Mouse (Mus musculus) forebrain, embryonic 15.5 days (tissue): ENCODE data around the gene Spocd1. TPM values are rescaled to one million over a fixed set of nuclear protein-coding genes. Genes with fewer than 3 reads are reported as not detected.

Experiments used
- ATAC-seq: fragments of 200-750 bp; cut with Nextera tagmentation; replicated peaks from 2 replicates; pipeline ENCODE4 v1.8.0; 2017; ENCODE audit warnings: mild to moderate bottlenecking, moderate TSS enrichment, moderate library complexity
- H3K27ac ChIP-seq: fragments of 300-500 bp; sonication (generic); replicated peaks from 2 replicates; pipeline ENCODE4 v1.5.1; 2015; ENCODE audit warnings: mild to moderate bottlenecking, inconsistent platforms
- H3K27me3 ChIP-seq: fragments of 300-500 bp; sonication (generic); 2 replicates; pipeline ENCODE4 v1.6.1; 2015; ENCODE audit warnings: inconsistent platforms
- H3K36me3 ChIP-seq: fragments of 300-500 bp; sonication (generic); 2 replicates; pipeline ENCODE4 v1.6.1; 2015; ENCODE audit warnings: mild to moderate bottlenecking, inconsistent platforms
- H3K4me1 ChIP-seq: fragments of 300-500 bp; sonication (generic); 2 replicates; pipeline ENCODE4 v1.6.1; 2015; ENCODE audit warnings: inconsistent platforms
- H3K4me2 ChIP-seq: fragments of 300-500 bp; sonication (generic); replicated peaks from 2 replicates; pipeline ENCODE4 v1.6.1; 2015; ENCODE audit warnings: mild to moderate bottlenecking, inconsistent platforms
- H3K4me3 ChIP-seq: fragments of 300-500 bp; sonication (generic); 2 replicates; pipeline ENCODE4 v1.5.1; 2015; ENCODE audit warnings: mild to moderate bottlenecking, inconsistent platforms
- H3K9ac ChIP-seq: fragments of 300-500 bp; sonication (generic); replicated peaks from 2 replicates; pipeline ENCODE4 v1.6.1; 2015; ENCODE audit warnings: mild to moderate bottlenecking, inconsistent platforms
- H3K9me3 ChIP-seq: fragments of 300-500 bp; sonication (generic); 2 replicates; pipeline ENCODE4 v1.6.1; 2016; ENCODE audit warnings: inconsistent platforms
- WGBS: fragments of 180-500 bp; shearing (Covaris S2); methylation state at CpG from one replicate; pipeline ENCODE4 v1.1.7; 2015; ENCODE audit warnings: mixed read lengths; 5-methylcytosine and 5-hydroxymethylcytosine counted together
- polyA plus RNA-seq: library from polyadenylated mRNA; unstranded; fragments of >200 nt; fragmentation: Nextera tagmentation; extraction: Ambion mirVana; gene quantifications from 2 replicates; pipeline ENCODE4 v1.2.1, GENCODE M21; 2015

Spocd1 gene
- polyA plus RNA-seq, 1 experiment from 2014 or later = not detected

DNA sequence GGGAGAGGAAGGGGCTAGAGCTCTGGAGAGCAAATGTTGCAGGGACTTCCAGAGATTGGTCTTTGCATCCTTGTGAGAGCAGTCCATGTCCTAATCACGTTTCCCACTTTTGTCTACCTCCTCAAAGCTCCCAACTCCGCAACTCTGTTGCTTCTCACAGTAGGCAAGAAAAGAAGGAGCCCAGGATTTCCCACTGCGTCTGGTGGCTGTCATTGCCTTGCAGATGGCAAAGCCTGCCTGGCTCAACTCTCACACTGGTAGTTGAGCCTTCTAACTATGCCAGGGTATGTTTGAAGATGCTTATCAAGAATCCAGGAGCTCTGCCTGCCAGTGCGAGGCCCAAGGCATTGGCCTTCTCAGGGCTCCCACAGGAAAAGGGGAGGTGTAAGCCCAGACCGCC, 54.0 kb downstream of the Spocd1 start:
- 19% methylated on average over 5 of the region's 5 CpGs for WGBS
- Histone ChIP-seq H3K27ac (peak overlapping the region; percentile 81), H3K4me3 (no peak overlapping the region), H3K9ac (no peak overlapping the region), H3K4me1 (peaks cover 69% of the 10 kb centered on the region), H3K4me2 (no peak overlapping the region), H3K9me3 (no peaks in the 10 kb centered on the region), H3K27me3 (no peaks in the 10 kb centered on the region), H3K36me3 (no peaks in the 10 kb centered on the region)
- no peak for ATAC-seq

- Histone ChIP-seq H3K36me3 (no peaks in the 10 kb centered on the region), H3K9me3 (no peaks in the 10 kb centered on the region), H3K27me3 (no peaks in the 10 kb centered on the region), H3K4me3 (peak overlapping the region; percentile 88), H3K4me2 (peak overlapping the region; percentile 72), H3K27ac (peak overlapping the region; percentile 81), H3K4me1 (peaks cover 73% of the 10 kb centered on the region), H3K9ac (peak overlapping the region; percentile 93)
- peak; percentile 47 for ATAC-seq
- WGBS = 3% methylated on average over 15 of the region's 15 CpGs
These were observed 54.8 kb downstream of the Spocd1 start for GRCm38 (mm10) chr4:129983764-129984420.

GRCm38 (mm10) chr4:129984421-129985061, 55.5 kb downstream of the Spocd1 start, which contains the start of gene Adgrb2:
Gene Adgrb2 (plus strand): TSS chr4:129984870.
- Histone ChIP-seq H3K27ac (peak within 1 kb of the TSS; percentile 81), H3K4me1 (peaks cover 78% of the 10 kb centered on the region), H3K4me3 (peak within 1 kb of the TSS; percentile 88), H3K9me3 (no peaks in the 10 kb centered on the region), H3K9ac (peak within 1 kb of the TSS; percentile 93), H3K36me3 (no peaks in the 10 kb centered on the region), H3K27me3 (no peaks in the 10 kb centered on the region), H3K4me2 (peak within 1 kb of the TSS; percentile 72)
- WGBS = under 1% methylated on average over 42 of the region's 77 CpGs
- peak; percentile 29; the same call in 1 of the 2 replicates for ATAC-seq

DNA sequence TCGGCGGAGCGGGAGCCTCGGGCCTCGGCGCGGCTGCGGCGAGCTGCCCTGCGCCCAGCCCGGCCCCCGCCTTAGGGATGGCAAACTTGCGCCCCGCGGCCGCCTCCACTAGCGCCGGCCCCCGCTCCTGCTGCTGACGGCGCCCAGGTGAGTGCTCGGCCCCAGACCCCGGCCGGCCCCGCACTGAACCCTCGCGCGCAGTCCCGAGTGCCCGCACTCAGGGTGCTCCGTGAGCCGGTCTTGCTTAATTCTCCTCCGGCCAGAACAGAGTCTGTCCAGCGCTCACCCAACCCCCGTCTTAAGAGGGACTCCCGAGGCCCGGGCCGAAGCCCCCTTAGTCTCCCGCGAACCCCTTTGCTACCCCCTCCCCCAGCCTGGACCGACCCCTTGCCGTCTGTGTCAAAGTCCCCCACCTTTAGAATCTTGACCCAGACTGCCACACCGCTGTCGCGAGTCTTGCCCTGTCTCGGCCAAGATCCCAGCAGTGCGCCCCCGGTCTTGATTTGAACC, 56.2 kb downstream of the Spocd1 start:
- Histone ChIP-seq H3K9ac (peak overlapping the region; percentile 93), H3K4me3 (peak overlapping the region; percentile 88), H3K27me3 (no peaks in the 10 kb centered on the region), H3K4me1 (peaks cover 84% of the 10 kb centered on the region), H3K4me2 (peak overlapping the region; percentile 72), H3K27ac (peak overlapping the region; percentile 81), H3K9me3 (no peaks in the 10 kb centered on the region), H3K36me3 (no peaks in the 10 kb centered on the region)
- no peak for ATAC-seq
- WGBS = under 1% methylated on average over 29 of the region's 48 CpGs

DNA sequence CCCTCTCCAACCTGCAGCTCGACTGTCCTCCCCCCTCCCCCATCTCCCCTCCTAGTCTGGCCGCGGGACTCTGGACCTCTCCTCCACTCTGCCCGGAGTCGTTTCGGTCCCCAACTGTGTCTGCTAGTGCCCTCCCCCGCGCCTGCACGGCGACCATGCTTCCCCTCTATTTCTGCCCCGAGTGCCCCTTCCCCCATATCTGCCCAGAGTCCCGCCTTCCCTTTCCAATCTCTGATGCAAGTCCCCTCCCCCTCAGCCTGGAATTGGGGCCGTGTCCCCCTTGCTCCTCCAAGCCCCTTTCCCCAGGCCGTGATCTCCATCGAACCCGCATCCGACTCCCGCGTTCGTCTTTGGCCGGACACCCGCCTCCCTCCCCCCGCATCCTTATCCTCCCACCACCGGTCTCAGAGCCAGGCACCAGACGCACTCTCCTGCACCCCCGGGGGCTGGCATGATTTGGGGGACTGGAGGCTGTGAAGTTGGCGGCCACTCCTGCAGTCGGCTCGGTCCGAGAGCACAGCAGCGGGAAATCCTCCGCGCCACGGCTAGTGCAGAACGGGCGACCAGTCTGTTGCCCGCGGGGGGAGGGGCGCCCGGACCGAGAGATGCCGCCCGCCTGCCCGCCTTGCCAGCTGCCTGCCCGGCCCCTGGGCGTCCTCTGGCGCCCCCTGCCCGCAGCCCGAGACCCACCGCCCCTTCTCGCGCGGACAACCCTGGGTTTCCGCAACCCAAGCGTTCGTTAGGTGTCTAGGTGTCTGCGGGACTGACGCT, 56.8 kb downstream of the Spocd1 start:
- Histone ChIP-seq H3K9ac (peak overlapping the region; percentile 93), H3K4me2 (peak overlapping the region; percentile 72), H3K9me3 (no peaks in the 10 kb centered on the region), H3K27ac (peak overlapping the region; percentile 81), H3K27me3 (no peaks in the 10 kb centered on the region), H3K4me1 (peaks cover 88% of the 10 kb centered on the region), H3K36me3 (no peaks in the 10 kb centered on the region), H3K4me3 (peak overlapping the region; percentile 88)
- ATAC-seq = peak; percentile 23
- WGBS = under 1% methylated on average over 58 of the region's 58 CpGs

DNA sequence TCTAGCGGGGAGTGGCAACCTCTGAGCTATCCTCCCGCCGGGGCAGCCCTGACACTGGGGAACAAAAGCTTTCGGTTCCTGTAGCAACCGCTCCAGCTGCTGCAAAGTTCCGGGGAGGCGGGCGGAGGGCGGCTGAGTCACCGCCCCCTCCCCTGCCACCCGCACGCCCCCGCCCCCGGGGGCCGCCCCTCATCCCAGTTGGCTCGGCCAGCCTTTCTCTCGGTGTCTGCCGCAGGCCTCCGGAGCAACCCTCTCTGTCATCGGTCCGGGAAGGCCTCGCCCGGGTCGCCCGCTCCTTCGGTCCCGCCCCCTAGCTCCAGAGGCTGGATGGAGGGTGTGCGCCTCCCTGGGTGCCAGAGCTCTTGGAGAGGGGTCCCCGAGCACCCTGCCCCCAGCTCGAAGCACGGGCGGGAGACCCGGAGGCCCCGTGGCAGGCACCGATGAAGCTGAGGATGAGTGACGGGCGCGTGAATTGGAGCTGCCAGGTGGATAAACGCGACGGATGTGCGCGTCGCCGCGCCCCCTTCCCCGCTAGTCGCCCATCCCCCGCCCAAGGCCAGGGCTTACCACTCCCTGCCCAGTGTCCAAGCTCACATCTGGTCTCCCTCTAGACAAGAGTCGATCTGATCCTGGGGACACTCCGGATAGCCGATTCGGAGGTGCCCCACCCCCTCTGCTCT, 58.9 kb downstream of the Spocd1 start:
- H3K4me3 ChIP-seq = peak overlapping the region; percentile 88
- peaks cover 6% of the 10 kb centered on the region for H3K36me3 ChIP-seq
- ATAC-seq = 0 out of 2 replicates have a peak, but pooled peaks have one; percentile 1
- H3K27me3 ChIP-seq = no peaks in the 10 kb centered on the region
- H3K4me2 ChIP-seq = peak overlapping the region; percentile 72
- H3K9ac ChIP-seq = peak overlapping the region; percentile 53
- peaks cover 79% of the 10 kb centered on the region for H3K4me1 ChIP-seq
- H3K27ac ChIP-seq = peak overlapping the region; percentile 34
- no peaks in the 10 kb centered on the region for H3K9me3 ChIP-seq
- WGBS = under 1% methylated on average over 53 of the region's 53 CpGs

GRCm38 (mm10) chr4:129989925-129990324, 60.9 kb downstream of the Spocd1 start:
- H3K27ac ChIP-seq = 0 out of 2 replicates have a peak overlapping the region, but pooled peaks have one; percentile 36
- H3K4me1 ChIP-seq = peaks cover 83% of the 10 kb centered on the region
- no peak for ATAC-seq
- H3K4me2 ChIP-seq = no peak overlapping the region
- H3K36me3 ChIP-seq = peaks cover 8% of the 10 kb centered on the region
- H3K9me3 ChIP-seq = no peaks in the 10 kb centered on the region
- no peak overlapping the region; the same call in 1 of the 2 replicates for H3K9ac ChIP-seq
- no peak overlapping the region for H3K4me3 ChIP-seq
- H3K27me3 ChIP-seq = no peaks in the 10 kb centered on the region
- WGBS = 28% methylated on average over 4 of the region's 4 CpGs

- H3K4me3 ChIP-seq = no peak overlapping the region
- WGBS = 88% methylated on average over 16 of the region's 16 CpGs
- H3K36me3 ChIP-seq = peaks cover 8% of the 10 kb centered on the region
- ATAC-seq = no peak
- H3K9me3 ChIP-seq = no peaks in the 10 kb centered on the region
- H3K27ac ChIP-seq = no peak overlapping the region
- H3K27me3 ChIP-seq = no peaks in the 10 kb centered on the region
- peaks cover 69% of the 10 kb centered on the region for H3K4me1 ChIP-seq
- H3K9ac ChIP-seq = no peak overlapping the region
- no peak overlapping the region for H3K4me2 ChIP-seq
These were observed 63.7 kb downstream of the Spocd1 start for GRCm38 (mm10) chr4:129992720-129993119.

DNA sequence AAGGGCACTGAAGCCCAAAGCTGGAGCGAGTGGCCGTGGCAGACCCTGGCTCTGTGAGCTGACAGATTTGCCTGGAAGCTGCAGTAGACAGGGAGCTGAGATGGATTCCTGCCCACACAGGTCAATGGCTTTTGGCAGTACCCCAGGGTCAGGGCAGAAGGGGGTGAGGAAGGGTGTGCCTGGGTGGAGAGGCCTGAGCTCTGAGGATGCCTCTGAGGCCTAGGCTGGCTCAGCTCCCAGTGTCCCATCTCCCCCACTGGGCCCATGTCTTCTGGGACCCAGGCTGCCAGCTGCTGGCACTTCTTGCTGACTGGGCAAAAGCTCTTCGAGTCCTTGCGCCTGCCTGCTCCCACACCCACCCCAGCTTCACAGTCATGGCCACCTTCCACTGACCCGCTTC, 64.2 kb downstream of the Spocd1 start:
- ATAC-seq = no peak
- Histone ChIP-seq H3K36me3 (peaks cover 8% of the 10 kb centered on the region), H3K27ac (no peak overlapping the region), H3K4me3 (no peak overlapping the region), H3K4me1 (peaks cover 67% of the 10 kb centered on the region), H3K9me3 (no peaks in the 10 kb centered on the region), H3K27me3 (no peaks in the 10 kb centered on the region), H3K4me2 (no peak overlapping the region), H3K9ac (no peak overlapping the region)
- 92% methylated on average over 5 of the region's 5 CpGs for WGBS

- Histone ChIP-seq H3K9ac (no peak overlapping the region), H3K27ac (peak overlapping the region; percentile 78), H3K4me3 (no peak overlapping the region), H3K4me1 (peaks cover 67% of the 10 kb centered on the region), H3K4me2 (no peak overlapping the region), H3K27me3 (no peaks in the 10 kb centered on the region), H3K9me3 (no peaks in the 10 kb centered on the region), H3K36me3 (peaks cover 8% of the 10 kb centered on the region)
- ATAC-seq = peak; percentile 30; the same call in 1 of the 2 replicates
- 83% methylated on average over 16 of the region's 16 CpGs for WGBS
These were observed 65.1 kb downstream of the Spocd1 start for GRCm38 (mm10) chr4:129993944-129994695.

- ATAC-seq = 0 out of 2 replicates have a peak, but pooled peaks have one; percentile 30
- no peaks in the 10 kb centered on the region for H3K9me3 ChIP-seq
- H3K4me3 ChIP-seq = no peak overlapping the region
- H3K4me1 ChIP-seq = peaks cover 64% of the 10 kb centered on the region
- H3K9ac ChIP-seq = no peak overlapping the region
- H3K27ac ChIP-seq = peak overlapping the region; percentile 78
- H3K4me2 ChIP-seq = no peak overlapping the region
- 81% methylated on average over 5 of the region's 5 CpGs for WGBS
- H3K27me3 ChIP-seq = no peaks in the 10 kb centered on the region
- H3K36me3 ChIP-seq = peaks cover 8% of the 10 kb centered on the region
These were observed 65.7 kb downstream of the Spocd1 start for GRCm38 (mm10) chr4:129994728-129995127.
